Mouse (Mus musculus) forebrain, embryonic 12.5 days (tissue): ENCODE measurements at regions not wholly inside any gene's neighbourhood (a gene's known extent, or its start where the extent isn't known, plus 50 kb on each side); places are given as distances from the start of the nearest gene placed in this dataset. TPM values are rescaled to one million over a fixed set of nuclear protein-coding genes. Genes with fewer than 3 reads are reported as not detected.

ENCODE experiments used
- ATAC-seq: fragments of 200-750 bp; cut with Nextera tagmentation; 2 replicates; pipeline ENCODE4 v1.8.0; 2017; ENCODE audit warnings: moderate TSS enrichment; ENCODE audit not compliant: low FRiP score
- H3K27ac ChIP-seq: fragments of 300-500 bp; sonication (generic); 2 replicates; pipeline ENCODE4 v1.5.1; 2016; ENCODE audit warnings: mild to moderate bottlenecking
- H3K27me3 ChIP-seq: fragments of 300-500 bp; sonication (generic); 2 replicates; pipeline ENCODE4 v1.6.1; 2016; ENCODE audit warnings: mild to moderate bottlenecking
- H3K36me3 ChIP-seq: fragments of 300-500 bp; sonication (generic); replicated peaks from 2 replicates; pipeline ENCODE4 v1.6.1; 2016; ENCODE audit warnings: mild to moderate bottlenecking
- H3K4me1 ChIP-seq: fragments of 300-500 bp; sonication (generic); 2 replicates; pipeline ENCODE4 v1.6.1; 2016
- H3K4me2 ChIP-seq: fragments of 300-500 bp; sonication (generic); 2 replicates; pipeline ENCODE4 v1.6.1; 2016; ENCODE audit warnings: mild to moderate bottlenecking, moderate library complexity
- H3K4me3 ChIP-seq: fragments of 300-500 bp; sonication (generic); replicated peaks from 2 replicates; pipeline ENCODE4 v1.5.1; 2016; ENCODE audit warnings: mild to moderate bottlenecking
- H3K9ac ChIP-seq: fragments of 300-500 bp; sonication (generic); 2 replicates; pipeline ENCODE4 v1.6.1; 2016; ENCODE audit warnings: mild to moderate bottlenecking
- H3K9me3 ChIP-seq: fragments of 300-500 bp; sonication (generic); 2 replicates; pipeline ENCODE4 v1.6.1; 2016
- WGBS: fragments of 180-500 bp; shearing (Covaris S2); methylation state at CpG from one replicate; pipeline ENCODE4 v1.1.7; 2016; 5-methylcytosine and 5-hydroxymethylcytosine counted together
- microRNA-seq: library from miRNA; unstranded; fragments of <30 nt; microRNA quantifications from one replicate; pipeline ENCODE4, GENCODE M21; 2017

GRCm38 (mm10) chr1:195312426-195312825 lies 135.9 kb upstream of the Cr2 start:
- Histone ChIP-seq H3K36me3 (no peaks in the 10 kb centered on the region), H3K4me2 (no peak overlapping the region), H3K9me3 (no peaks in the 10 kb centered on the region), H3K4me3 (no peak overlapping the region), H3K27ac (no peak overlapping the region), H3K9ac (no peak overlapping the region), H3K4me1 (no peaks in the 10 kb centered on the region), H3K27me3 (no peaks in the 10 kb centered on the region)
- no peak for ATAC-seq
- 57% methylated on average over 2 of the region's 2 CpGs for WGBS

GRCm38 (mm10) chr1:195285076-195285475 lies 108.6 kb upstream of the Cr2 start:
- Histone ChIP-seq H3K9me3 (no peaks in the 10 kb centered on the region), H3K27ac (no peak overlapping the region)

GRCm38 (mm10) chr1:195241496-195241895 lies 65.0 kb upstream of the Cr2 start:
- Histone ChIP-seq H3K9ac (no peak overlapping the region), H3K4me3 (no peak overlapping the region), H3K36me3 (no peaks in the 10 kb centered on the region), H3K4me2 (no peak overlapping the region), H3K27me3 (no peaks in the 10 kb centered on the region), H3K4me1 (no peaks in the 10 kb centered on the region), H3K9me3 (no peaks in the 10 kb centered on the region), H3K27ac (no peak overlapping the region)
- 6% methylated on average over 30 of the region's 30 CpGs for WGBS
- no peak for ATAC-seq

More at GRCm38 (mm10) chr1:195285076-195285475, 108.6 kb upstream of the Cr2 start:
- H3K36me3 ChIP-seq: no peaks in the 10 kb centered on the region
- WGBS: 84% methylated on average over 2 of the region's 2 CpGs
- no peaks in the 10 kb centered on the region for H3K27me3 ChIP-seq
- no peak overlapping the region for H3K4me3 ChIP-seq
- no peak for ATAC-seq
- no peak overlapping the region for H3K4me2 ChIP-seq
- H3K9ac ChIP-seq: no peak overlapping the region
- no peaks in the 10 kb centered on the region for H3K4me1 ChIP-seq

GRCm38 (mm10) chr1:195232658-195233057 lies 56.1 kb upstream of the Cr2 start:
- no peaks in the 10 kb centered on the region for H3K27me3 ChIP-seq
- H3K9ac ChIP-seq: no peak overlapping the region
- no peaks in the 10 kb centered on the region for H3K36me3 ChIP-seq
- no peak overlapping the region for H3K27ac ChIP-seq
- H3K4me3 ChIP-seq: no peak overlapping the region
- H3K4me2 ChIP-seq: no peak overlapping the region
- H3K4me1 ChIP-seq: no peaks in the 10 kb centered on the region
- H3K9me3 ChIP-seq: no peaks in the 10 kb centered on the region
- peak; percentile 73 for ATAC-seq

- Histone ChIP-seq H3K27me3 (no peaks in the 10 kb centered on the region), H3K4me1 (no peaks in the 10 kb centered on the region), H3K36me3 (no peaks in the 10 kb centered on the region), H3K4me3 (no peak overlapping the region), H3K27ac (no peak overlapping the region), H3K4me2 (no peak overlapping the region), H3K9ac (no peak overlapping the region), H3K9me3 (no peaks in the 10 kb centered on the region)
- ATAC-seq: 0 out of 2 replicates have a peak, but pooled peaks have one; percentile 11
- WGBS: 88% methylated on average over 2 of the region's 2 CpGs
These were observed 50.5 kb upstream of the Cr2 start for GRCm38 (mm10) chr1:195227007-195227406.

Small RNAs in the stretch of these regions (microRNA-seq; reads per million reads assigned to microRNA genes)
- not detected for gene Gm24802
